Mouse (Mus musculus) right cerebral cortex, adult 18-20 months (tissue): ENCODE data around the gene Jakmip3.
A peak's percentile ranks its signal among the peaks of the same experiment; 100 is the strongest.

ENCODE experiments used
- DNase-seq: peaks from one replicate; pipeline ENCODE4 v3.0.0; 2022; ENCODE audit warnings: mixed read lengths

Gene Jakmip3

GRCm38 (mm10) chr7:138948309-138948708 lies 7.8 kb downstream of the Jakmip3 start:
- no peak for DNase-seq

DNA sequence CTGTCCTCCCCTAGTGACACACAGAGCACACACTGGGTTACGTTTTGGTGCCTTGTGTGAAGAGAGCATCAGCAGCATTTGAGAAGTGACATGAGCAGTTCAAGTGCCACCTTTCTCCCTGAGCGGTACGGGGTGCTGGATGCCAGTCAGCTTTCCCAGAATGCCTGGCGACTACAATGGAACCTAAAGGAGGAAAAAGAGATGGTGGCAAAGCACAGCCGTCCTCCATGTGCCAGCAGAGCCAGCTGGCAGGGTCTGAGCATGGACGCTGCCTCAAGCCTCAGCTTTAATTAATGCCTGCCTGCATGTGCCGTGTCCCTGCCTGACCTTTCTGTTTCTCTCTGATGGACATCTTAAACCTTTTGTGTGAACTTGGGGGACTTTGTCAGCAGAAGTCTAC lies 15.3 kb downstream of the Jakmip3 start:
- DNase-seq = no peak

GRCm38 (mm10) chr7:138957106-138957505 lies 16.6 kb downstream of the Jakmip3 start:
- peak; percentile 40 for DNase-seq

- DNase-seq = no peak
Observed at GRCm38 (mm10) chr7:138959747-138960146, 19.2 kb downstream of the Jakmip3 start.

DNA sequence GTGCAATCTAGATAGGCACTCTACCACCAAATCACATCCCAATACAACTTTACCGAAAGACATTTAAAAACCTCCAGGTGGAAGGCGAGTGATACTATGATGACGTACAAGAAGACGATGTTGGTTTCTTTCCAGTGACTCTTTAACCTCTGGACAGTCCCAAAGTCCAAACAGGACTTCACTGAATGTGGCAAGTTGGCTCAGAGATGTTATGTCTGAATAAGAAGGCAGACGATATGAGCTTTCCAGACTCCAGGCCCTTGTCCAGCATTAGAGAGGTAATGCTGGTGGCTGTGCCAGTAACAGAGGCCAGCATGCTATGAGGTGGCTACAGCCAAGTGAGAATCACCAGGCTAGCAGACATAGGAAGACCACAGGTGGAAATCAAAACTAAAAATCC lies 23.2 kb downstream of the Jakmip3 start:
- DNase-seq = no peak

- peak; percentile 63 for DNase-seq
Observed at GRCm38 (mm10) chr7:138968010-138968620, 27.6 kb downstream of the Jakmip3 start.

- DNase-seq = peak; percentile 28
Observed at GRCm38 (mm10) chr7:138977510-138977909, 37.0 kb downstream of the Jakmip3 start.

GRCm38 (mm10) chr7:138984576-138984975 lies 44.0 kb downstream of the Jakmip3 start:
- DNase-seq = no peak

DNA sequence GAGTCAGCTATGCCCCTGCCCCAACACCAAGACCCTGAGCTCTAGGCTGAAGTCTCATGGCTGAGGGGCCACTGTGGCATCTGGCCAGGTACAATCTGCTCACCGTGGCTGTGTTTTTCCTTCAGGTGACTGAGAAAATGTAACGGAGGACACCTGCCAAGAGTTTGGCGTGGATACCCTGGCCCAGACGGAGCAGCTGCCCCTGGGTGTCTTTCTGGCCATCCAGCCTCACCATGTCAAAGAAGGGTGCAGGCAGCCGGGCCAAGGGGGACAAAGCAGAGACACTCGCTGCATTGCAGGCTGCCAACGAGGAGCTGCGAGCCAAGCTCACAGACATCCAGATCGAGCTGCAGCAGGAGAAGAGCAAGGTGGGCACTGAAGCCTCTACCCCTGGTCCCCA lies 48.6 kb downstream of the Jakmip3 start:
- DNase-seq = no peak

DNA sequence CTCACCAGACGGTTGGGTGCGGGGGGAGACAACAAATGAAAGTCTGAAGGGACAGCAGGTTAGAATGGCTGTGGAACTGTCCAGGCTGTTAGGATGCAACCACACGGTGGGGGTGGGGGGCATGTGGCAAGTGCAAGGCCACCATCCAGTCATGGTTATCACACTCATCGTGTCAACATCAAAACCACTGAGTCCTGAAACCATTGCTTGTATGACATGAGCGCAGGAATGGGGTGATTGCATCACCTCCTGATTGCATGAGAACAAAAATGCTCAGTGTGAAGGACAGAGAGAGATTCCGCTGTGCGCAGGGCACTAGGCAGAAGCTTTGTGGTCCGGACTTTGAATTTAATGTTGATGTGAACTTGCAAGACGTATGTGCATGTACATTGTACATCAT lies 62.2 kb downstream of the Jakmip3 start:
- DNase-seq = no peak

DNA sequence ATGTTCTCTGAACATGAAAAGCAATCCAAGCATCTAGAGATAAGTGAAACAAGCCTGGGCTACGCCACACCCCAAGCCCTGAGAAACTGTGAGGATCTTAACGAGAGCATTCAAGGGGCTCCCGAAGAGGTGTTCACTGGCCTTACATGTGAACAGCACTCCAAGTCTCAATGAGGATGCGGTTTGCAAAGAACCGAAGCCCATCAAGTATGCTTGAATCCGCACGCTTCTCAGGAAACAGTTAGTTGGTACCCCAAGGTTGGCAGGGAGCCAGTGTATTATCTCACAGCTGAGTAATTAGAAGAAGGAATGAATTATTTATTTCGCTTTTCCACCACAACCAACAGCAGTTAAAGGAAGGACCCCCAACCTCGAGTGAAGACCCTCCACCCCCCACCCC lies 62.7 kb downstream of the Jakmip3 start:
- no peak for DNase-seq

DNA sequence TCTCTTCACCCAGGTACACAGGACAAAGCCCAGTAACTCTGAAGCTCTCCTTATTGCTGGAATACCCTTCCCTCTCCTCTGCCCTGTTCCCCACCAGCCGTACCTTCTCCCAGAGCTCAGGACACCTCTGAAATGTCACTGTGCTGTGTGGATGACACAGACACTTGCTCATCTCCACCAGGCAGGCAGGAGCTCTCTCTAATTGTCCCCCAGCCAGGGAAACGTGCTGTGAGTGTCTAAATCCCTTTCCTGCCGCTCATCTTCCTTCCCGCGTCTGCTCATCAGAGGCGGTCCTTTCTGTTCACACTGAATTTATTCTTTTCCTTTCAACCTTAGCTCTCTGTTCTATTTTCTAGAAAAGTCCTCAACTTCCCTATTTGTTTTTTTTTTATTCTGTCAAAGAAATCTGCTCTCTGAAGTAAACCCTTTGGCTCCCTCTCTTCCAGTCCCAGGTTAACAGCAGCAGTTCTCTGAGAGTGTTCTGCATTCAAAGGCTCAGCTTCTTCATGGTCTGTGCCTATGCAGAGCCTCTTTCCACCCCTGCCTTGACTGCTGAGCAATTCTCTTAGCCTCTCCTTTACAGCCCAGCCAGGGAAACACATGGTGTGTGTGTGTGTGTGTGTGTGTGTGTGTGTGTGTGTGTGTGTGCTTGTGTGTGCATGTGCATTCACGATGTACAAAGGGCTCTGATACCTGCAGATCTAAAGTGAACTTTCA lies 69.4 kb downstream of the Jakmip3 start:
- DNase-seq = no peak

GRCm38 (mm10) chr7:139011027-139011426 lies 70.5 kb downstream of the Jakmip3 start:
- DNase-seq = peak; percentile 46

DNA sequence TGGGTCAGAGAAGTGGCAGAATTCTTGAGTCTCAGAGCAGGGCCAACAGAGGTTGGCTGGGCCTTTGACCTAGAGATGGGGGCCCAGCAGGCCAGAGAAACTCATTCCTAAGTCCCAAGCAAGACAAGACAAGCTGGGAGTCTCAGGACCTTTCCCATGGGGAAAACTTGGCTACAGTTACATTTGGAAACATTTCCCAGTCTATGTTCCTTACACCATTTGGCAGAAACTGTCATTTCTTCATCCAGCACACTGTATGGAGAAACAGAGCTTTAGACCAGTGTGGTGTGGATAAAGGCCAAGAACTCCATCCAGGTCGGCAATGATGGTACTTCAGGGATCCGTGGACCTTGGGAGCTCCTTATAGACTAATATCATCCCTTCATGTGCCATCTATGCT lies 71.1 kb downstream of the Jakmip3 start:
- DNase-seq = no peak

DNA sequence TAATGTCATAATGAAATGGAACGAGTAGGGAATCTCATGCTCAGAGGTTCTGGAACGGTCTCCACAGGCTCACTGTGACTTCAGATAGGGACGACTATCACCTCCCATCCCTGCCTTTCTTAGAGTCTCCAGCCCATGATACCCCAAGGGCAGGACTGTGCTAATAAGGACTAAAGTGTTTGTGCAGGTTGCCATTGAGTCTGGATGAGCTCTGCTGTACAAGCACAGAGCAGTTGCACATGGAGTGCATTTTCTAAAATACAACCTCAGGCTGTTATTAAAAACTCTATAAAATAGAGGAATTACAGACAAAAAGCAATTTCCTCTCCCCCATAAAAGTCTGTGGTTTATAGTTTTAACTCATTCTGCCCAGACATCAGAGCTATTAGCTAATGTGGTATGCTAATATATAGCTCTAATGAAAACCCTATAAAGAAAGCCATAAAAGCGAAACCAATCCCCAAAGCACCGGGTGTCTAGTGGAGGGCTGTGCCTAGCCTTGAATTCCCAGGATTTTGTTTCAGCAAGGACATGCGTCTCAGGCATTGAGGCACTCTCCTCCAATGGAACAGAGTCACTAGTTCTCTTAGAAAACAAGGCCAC lies 72.3 kb downstream of the Jakmip3 start:
- no peak for DNase-seq

GRCm38 (mm10) chr7:139015143-139015542 lies 74.6 kb downstream of the Jakmip3 start:
- DNase-seq = no peak

DNA sequence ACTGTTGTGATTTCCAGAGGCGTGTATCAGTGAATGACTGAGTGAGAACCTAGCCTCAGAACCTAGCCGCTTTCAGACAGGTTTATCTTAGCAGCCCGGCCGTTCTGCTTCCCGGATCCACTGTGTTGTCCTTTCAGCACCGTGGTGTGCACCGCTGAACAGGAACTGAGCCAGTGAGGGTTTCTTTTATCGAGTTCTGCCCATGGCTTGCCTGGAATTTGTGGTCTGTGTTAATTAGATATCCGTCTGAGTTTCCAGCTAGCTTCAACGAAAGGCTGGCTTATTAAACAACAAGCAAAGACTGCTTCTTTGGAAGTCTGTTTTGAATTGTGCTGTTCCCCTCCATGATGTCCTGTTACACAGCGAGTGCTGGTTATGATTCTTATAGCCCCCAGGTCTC lies 75.8 kb downstream of the Jakmip3 start:
- no peak for DNase-seq

- DNase-seq = no peak
Observed at GRCm38 (mm10) chr7:139017249-139017903, 76.8 kb downstream of the Jakmip3 start.

DNA sequence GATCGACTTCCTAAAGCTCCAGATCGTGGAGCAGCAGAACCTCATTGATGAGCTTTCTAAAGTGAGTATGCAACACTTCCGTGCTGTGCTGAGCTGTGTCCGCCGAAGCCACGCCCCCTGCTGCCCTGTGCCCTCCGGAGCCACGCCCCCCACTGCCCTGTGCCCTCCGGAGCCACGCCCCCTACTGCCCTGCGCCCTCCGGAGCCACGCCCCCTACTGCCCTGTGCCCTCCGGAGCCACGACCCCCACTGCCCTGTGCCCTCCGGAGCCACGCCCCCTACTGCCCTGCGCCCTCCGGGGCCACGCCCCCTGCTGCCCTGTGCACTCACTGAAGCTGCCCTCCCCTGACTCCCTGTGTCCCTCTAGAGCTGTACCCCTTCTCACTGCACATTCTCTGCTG lies 80.4 kb downstream of the Jakmip3 start:
- DNase-seq = no peak

DNA sequence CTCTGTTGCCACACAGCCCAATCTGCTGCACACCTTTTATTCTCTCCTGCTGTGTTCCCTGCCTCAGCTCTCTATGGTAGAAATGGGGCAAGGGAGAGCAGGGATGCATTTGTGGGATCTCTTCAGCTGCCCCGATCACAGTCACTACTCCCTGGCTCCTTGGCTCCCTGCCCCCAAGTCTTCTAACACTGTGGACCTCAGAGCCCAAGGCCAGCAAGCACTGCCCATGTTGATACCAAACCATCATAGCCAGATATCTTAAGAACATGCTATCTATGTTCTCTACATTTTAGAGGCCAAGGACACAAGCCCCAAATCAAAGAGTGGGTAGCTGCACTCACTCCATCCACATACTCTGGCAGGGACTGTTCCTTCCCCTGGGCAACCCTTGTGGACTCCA lies 80.8 kb downstream of the Jakmip3 start:
- no peak for DNase-seq

DNA sequence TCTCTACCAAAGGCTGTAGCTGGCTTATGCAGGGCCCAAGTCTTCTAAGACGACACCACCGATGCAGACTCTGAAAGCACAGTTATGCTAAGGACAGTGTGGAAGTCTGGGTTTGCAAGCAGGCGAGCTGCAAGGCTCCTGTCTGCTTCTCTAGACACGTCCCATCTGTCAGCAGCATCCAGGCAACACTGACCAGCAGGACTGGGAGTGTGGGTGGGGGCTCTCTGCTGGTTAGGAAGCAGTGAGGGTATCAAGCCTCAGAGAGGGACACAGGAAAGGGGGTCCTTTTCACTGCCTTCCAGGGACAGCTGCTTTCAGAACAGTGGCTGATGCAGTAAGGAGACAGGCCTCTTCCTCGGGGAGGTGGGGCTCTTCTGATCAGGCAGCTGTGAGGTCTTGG lies 86.6 kb downstream of the Jakmip3 start:
- DNase-seq = no peak

DNA sequence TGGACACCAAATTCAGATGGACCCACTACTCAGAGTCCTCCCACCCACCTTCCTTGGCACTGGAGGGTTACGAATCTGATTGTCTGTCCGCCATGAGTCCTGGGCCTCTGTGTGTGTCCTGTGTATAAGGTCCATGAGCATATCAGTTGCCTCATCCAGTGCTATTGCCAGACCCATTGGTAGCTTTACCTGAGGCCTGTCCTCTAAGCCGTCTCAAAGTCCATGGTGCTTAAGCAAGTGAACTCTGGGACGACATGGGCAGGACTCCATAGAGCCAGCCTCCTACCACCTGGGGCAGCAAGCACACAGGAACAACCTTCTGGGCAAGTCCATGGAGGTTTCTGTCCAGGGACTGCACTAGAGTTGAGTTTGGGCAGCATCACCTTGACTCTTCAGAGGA lies 90.7 kb downstream of the Jakmip3 start:
- no peak for DNase-seq

- no peak for DNase-seq
Observed at GRCm38 (mm10) chr7:139063406-139063805, 122.9 kb downstream of the Jakmip3 start.

- peak; percentile 72 for DNase-seq
Observed at GRCm38 (mm10) chr7:139068182-139068623, 127.7 kb downstream of the Jakmip3 start.
